Mouse (Mus musculus) retina, embryonic 14.5 days (tissue): ENCODE results near the gene Matk.

ENCODE experiments used
- DNase-seq: peaks from one replicate; pipeline ENCODE4 v3.0.0-alpha.2; 2015; ENCODE audit warnings: low spot score

The Matk gene

GRCm38 (mm10) chr10:81242021-81242420 lies 10.7 kb upstream of the Matk start:
- no peak for DNase-seq

- DNase-seq: no peak
Measured at GRCm38 (mm10) chr10:81244146-81244545, 8.6 kb upstream of the Matk start.

DNA sequence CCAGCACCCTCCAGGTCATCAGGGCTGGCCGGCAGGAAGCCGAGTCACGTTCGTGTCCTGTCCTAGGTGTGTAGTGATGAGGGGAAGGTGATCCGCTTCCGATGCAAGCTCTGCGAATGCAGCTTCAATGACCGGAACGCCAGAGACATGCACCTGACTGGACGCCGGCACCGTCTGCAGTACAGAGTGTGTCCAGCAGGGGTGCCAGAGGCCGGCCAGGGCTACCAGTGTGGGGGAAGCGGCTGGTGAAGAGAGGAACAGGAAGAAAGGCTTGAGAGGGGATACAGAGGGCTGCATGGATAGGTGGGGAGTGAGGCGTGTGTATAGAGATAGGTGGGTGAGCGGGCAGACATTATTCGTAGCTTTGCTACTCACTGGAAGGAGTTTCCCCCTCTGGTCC lies 8.1 kb upstream of the Matk start:
- DNase-seq: peak; percentile 87

GRCm38 (mm10) chr10:81245166-81245565 lies 7.6 kb upstream of the Matk start:
- DNase-seq: no peak

- no peak for DNase-seq
Measured at GRCm38 (mm10) chr10:81247804-81248203, 4.9 kb upstream of the Matk start.

DNA sequence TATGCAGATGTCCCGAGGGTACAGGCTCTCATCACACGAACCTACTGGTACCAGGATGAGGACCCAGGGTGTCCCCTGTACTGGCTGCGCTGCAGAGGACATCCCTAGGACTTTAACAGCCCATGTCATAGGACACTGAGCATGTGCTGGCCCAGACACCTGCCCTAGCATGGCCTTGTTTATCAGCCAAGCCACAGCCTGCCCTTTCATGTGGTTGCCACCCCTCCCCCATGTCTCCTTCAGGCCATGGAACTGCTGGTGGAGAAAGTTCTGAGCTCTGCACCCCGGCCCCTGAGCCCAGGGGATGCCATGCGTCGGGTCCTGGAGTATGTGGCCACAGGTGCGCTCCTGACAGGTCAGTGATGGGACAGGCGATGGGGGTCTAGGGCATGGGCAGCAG lies 3.3 kb upstream of the Matk start:
- no peak for DNase-seq

DNA sequence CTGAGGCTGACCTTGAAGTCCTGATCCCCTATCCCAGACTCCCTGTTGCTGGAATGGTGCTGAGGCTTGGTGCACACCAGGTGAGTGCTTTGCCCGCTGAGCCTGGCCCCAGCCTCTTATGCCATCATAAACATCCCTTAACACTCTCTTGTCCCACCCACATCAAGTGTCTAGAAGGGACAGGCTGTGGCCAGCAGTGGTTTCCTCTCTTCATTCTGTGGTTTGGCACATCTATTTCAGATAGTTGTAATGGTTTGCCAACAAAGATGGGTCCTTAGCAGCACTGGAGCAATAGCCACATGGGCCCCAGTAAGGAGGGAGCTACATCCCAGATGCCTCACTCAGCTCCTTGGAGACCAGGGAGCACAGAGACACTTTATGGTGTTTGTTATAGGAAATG lies 2.2 kb downstream of the Matk start:
- DNase-seq: no peak

GRCm38 (mm10) chr10:81257158-81258039 lies 4.7 kb downstream of the Matk start:
- peak; percentile 49 for DNase-seq

DNA sequence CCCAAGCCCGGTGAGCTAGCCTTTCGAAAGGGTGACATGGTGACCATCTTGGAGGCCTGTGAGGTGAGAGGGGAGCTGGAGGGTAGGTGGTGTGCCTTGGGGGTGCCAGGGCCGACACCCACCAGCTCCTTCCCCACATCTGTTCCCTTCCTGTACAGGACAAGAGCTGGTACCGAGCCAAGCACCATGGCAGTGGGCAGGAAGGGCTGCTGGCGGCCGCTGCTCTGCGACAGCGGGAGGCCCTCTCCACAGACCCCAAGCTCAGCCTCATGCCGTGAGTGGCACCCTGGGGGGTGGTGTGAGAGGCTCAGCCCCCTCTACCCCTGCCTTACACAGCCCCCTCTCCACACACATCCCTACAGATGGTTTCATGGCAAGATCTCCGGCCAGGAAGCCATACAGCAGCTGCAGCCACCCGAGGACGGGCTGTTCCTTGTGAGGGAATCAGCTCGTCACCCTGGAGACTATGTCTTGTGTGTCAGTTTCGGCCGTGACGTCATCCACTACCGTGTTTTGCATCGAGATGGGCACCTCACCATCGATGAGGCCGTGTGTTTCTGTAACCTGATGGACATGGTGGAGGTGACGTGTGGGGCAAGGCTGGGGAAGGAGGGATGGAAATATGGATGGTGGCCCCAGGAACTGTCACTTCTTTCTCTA lies 6.6 kb downstream of the Matk start:
- no peak for DNase-seq

- no peak for DNase-seq
Measured at GRCm38 (mm10) chr10:81261025-81261424, 8.3 kb downstream of the Matk start.

GRCm38 (mm10) chr10:81265540-81265939 lies 12.8 kb downstream of the Matk start:
- DNase-seq: no peak

- peak; percentile 97 for DNase-seq
Measured at GRCm38 (mm10) chr10:81266211-81267105, 13.7 kb downstream of the Matk start, which contains the start of the genes Mrpl54 and Apba3. Mrpl54 (minus strand) TSS chr10:81266934. Apba3 (plus strand) TSS chr10:81266960.

GRCm38 (mm10) chr10:81268056-81268455 lies 15.3 kb downstream of the Matk start:
- DNase-seq: peak; percentile 90

DNA sequence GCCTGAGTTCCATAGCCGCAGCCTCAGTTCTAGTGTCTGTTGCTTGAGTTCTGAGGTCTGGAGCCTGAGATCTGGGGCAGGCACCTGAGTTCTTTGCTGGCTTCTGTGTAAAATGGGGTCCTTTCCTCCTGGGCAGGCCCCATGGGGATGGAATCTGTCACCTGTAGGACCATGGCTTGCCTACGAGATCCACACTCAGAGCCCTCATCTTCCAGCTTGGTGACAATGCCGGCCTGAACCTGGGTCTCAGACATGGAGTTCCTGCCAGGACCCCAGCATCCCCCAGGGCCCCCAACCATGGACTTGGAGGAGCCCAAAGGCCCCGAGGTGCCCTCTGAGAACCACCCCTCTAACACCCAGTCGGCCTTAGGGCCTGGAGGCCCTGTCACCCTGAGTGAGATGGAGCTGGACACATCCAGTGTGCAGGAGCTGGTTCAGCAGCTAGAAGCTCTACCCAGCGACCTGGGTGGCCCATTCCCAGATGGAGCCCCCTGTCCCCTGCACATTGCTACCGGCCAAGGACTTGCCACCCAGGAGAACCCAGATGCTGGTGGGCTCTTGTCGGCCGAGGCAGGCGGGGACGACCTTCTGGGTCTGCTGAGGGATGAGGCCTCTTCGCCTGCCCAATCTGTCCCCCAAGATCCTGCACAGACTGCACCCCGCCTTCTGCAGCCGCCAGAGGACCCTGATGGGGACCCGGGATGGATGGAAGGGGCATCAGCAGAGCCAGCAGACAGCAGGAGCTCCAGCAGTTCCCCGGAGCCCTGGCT lies 16.1 kb downstream of the Matk start:
- DNase-seq: no peak

GRCm38 (mm10) chr10:81272356-81272755 lies 19.6 kb downstream of the Matk start:
- no peak for DNase-seq

DNA sequence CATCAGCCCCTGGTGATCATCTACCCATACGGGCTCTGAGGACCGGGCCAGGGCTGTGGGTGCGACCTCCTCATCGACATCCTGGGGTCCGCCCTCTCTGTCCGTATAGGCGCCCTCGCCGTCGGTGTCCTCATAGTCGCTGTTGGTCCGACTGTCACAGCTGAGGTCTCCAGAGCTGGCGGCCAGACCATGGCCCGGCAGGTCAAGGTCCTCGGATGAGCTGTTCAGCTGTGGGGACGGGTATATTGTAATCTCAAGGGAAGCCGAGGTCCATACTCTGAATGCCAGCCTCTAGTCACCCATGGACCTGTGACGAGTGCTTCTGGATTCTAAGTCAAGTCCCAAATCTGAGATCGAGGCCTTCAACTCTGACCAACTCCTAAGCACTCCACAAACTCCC lies 21.1 kb downstream of the Matk start:
- no peak for DNase-seq

- DNase-seq: no peak
Measured at GRCm38 (mm10) chr10:81277676-81278075, 24.9 kb downstream of the Matk start.

GRCm38 (mm10) chr10:81279496-81279895 lies 26.8 kb downstream of the Matk start:
- no peak for DNase-seq

- no peak for DNase-seq
Measured at GRCm38 (mm10) chr10:81284189-81284588, 31.5 kb downstream of the Matk start.

GRCm38 (mm10) chr10:81284719-81285118 lies 32.0 kb downstream of the Matk start:
- DNase-seq: no peak

GRCm38 (mm10) chr10:81285694-81286450 lies 33.1 kb downstream of the Matk start:
- DNase-seq: peak; percentile 93
